Mouse (Mus musculus): Measurements from ENCODE around the gene App. TPM values are rescaled to one million over a fixed set of nuclear protein-coding genes. Genes with fewer than 3 reads are reported as not detected.

Gene App
- polyA plus RNA-seq, 1 experiment, result 107 TPM

DNA sequence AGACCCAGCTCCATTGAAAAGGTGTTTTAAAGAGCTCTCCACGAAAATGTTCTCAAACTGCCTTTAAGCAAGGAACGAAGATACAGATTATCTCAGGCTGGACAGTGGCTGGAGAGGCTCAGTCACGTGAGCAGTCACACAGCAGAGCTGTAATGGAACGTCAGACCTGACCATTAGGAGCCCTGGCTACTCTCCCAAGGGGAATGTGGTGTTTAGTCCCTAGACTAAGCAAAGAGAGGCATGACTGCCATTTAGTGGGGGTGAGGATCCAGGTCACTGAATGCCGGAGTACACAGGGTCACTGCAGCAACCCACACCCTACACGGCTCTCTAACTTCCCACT is 199.4 kb downstream of the App start:
- Histone ChIP-seq H3K79me3 (ENCODE audit: low read depth) (no peaks in the 10 kb centered on the region), H3K4me3 (ENCODE audit: insufficient read depth, poor library complexity, severe bottlenecking) (no peak overlapping the region), H3K36me3 (ENCODE audit: control insufficient read depth, insufficient read depth) (peaks cover 31% of the 10 kb centered on the region), H3K79me2 (ENCODE audit: control insufficient read depth, insufficient read depth) (no peaks in the 10 kb centered on the region), H3K27me3 (ENCODE audit: control insufficient read depth, insufficient read depth, insufficient read length) (no peaks in the 10 kb centered on the region), H3ac (ENCODE audit: control insufficient read depth, insufficient read length, low read depth) (no peak overlapping the region)
- TF ChIP-seq MAX (IDR thresholded peaks at IDR 0.05), result no peak
- TF ChIP-seq MYOG (IDR thresholded peaks at IDR 0.05; ENCODE audit: control insufficient read depth, extremely low read depth, insufficient read length), result no peak
- no peak for TF ChIP-seq FOSL1 (IDR thresholded peaks at IDR 0.05; ENCODE audit: insufficient read depth, low read length, poor library complexity, severe bottlenecking)
- TF ChIP-seq CTCF (IDR thresholded peaks at IDR 0.05; ENCODE audit: control insufficient read depth, insufficient read depth, insufficient read length), result no peak
- TF ChIP-seq MYOD1 (IDR thresholded peaks at IDR 0.05; ENCODE audit: control insufficient read depth, insufficient read length, low read depth), result no peak
- no peak for TF ChIP-seq USF1 (IDR thresholded peaks at IDR 0.05; ENCODE audit: low read depth)
- TF ChIP-seq CEBPB (IDR thresholded peaks at IDR 0.05; ENCODE audit: low read depth), result no peak

GRCm38 (mm10) chr16:84973446-84974175 is 200.0 kb downstream of the App start:
- peaks cover 31% of the 10 kb centered on the region for H3K36me3 ChIP-seq (ENCODE audit: control insufficient read depth, insufficient read depth)

DNA sequence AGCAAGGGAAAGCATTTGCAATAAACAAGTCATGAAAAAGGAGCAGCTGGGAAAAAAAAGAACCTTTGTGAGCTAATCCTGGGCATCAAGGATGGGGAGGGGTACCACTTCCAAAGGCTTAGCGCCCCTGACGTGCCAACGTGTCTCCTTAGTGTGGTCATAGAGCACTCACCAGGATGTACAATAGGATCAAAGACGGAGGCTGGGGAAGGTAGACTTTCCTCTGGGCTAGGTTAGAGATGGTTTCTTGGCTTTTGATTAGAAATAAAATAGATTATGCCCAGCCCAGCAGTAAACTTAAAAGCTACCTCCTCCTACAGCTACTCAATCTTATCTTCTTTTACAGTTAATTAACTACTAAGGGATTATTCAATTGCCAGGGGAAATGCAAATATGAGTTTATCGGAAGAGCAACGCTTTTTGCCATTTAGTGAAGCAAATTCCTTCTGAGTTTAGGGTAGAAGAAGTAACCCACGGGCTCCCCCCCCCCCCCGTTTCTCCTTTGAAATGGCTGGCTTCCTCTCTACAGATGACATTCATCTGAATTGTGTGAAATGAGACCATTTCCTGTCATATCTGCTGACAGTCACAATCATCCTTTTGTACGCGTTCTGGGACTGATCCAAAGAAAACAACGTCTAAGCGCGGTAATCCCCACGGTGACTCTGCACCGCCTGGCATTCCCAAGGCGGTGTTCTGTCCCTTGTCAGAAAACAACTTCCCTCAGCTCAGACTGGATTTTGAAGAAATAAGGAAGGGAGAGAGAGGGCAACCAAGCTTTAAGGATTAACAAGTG is 201.8 kb downstream of the App start:
- no peak overlapping the region for H3K4me3 ChIP-seq (ENCODE audit: insufficient read depth, poor library complexity, severe bottlenecking)
- H3K27me3 ChIP-seq (ENCODE audit: control insufficient read depth, insufficient read depth, insufficient read length), result no peaks in the 10 kb centered on the region
- no peak overlapping the region for H3ac ChIP-seq (ENCODE audit: control insufficient read depth, insufficient read length, low read depth)

More at GRCm38 (mm10) chr16:84973446-84974175, 200.0 kb downstream of the App start:
- Histone ChIP-seq H3K27me3 (ENCODE audit: control insufficient read depth, insufficient read depth, insufficient read length) (no peaks in the 10 kb centered on the region), H3K79me3 (ENCODE audit: low read depth) (no peaks in the 10 kb centered on the region), H3K79me2 (ENCODE audit: control insufficient read depth, insufficient read depth) (no peaks in the 10 kb centered on the region), H3ac (ENCODE audit: control insufficient read depth, insufficient read length, low read depth) (no peak overlapping the region), H3K4me3 (ENCODE audit: insufficient read depth, poor library complexity, severe bottlenecking) (no peak overlapping the region)
- no peak for TF ChIP-seq USF1 (IDR thresholded peaks at IDR 0.05; ENCODE audit: low read depth)
- TF ChIP-seq CTCF (IDR thresholded peaks at IDR 0.05; ENCODE audit: control insufficient read depth, insufficient read depth, insufficient read length), result no peak
- TF ChIP-seq MYOD1 (IDR thresholded peaks at IDR 0.05; ENCODE audit: control insufficient read depth, insufficient read length, low read depth), result no peak
- TF ChIP-seq MYOG (IDR thresholded peaks at IDR 0.05; ENCODE audit: control insufficient read depth, extremely low read depth, insufficient read length), result no peak
- no peak for TF ChIP-seq MAX (IDR thresholded peaks at IDR 0.05)
- no peak for TF ChIP-seq CEBPB (IDR thresholded peaks at IDR 0.05; ENCODE audit: low read depth)
- TF ChIP-seq FOSL1 (IDR thresholded peaks at IDR 0.05; ENCODE audit: insufficient read depth, low read length, poor library complexity, severe bottlenecking), result no peak

GRCm38 (mm10) chr16:84969026-84969425 is 204.5 kb downstream of the App start:
- no peaks in the 10 kb centered on the region for H3K27me3 ChIP-seq (ENCODE audit: control insufficient read depth, insufficient read depth, insufficient read length)
- TF ChIP-seq FOSL1 (IDR thresholded peaks at IDR 0.05; ENCODE audit: insufficient read depth, low read length, poor library complexity, severe bottlenecking) (no peak), CTCF (IDR thresholded peaks at IDR 0.05; ENCODE audit: control insufficient read depth, insufficient read depth, insufficient read length) (no peak), MYOG (IDR thresholded peaks at IDR 0.05; ENCODE audit: control insufficient read depth, extremely low read depth, insufficient read length) (no peak)
- no peak overlapping the region for H3K4me3 ChIP-seq (ENCODE audit: insufficient read depth, poor library complexity, severe bottlenecking)
- no peaks in the 10 kb centered on the region for H3K79me3 ChIP-seq (ENCODE audit: low read depth)
- H3ac ChIP-seq (ENCODE audit: control insufficient read depth, insufficient read length, low read depth), result no peak overlapping the region
- peaks cover 30% of the 10 kb centered on the region for H3K36me3 ChIP-seq (ENCODE audit: control insufficient read depth, insufficient read depth)
- no peaks in the 10 kb centered on the region for H3K79me2 ChIP-seq (ENCODE audit: control insufficient read depth, insufficient read depth)

More for the DNA sequence above, 201.8 kb downstream of the App start:
- H3K79me3 ChIP-seq (ENCODE audit: low read depth), result no peaks in the 10 kb centered on the region
- H3K79me2 ChIP-seq (ENCODE audit: control insufficient read depth, insufficient read depth), result no peaks in the 10 kb centered on the region
- H3K36me3 ChIP-seq (ENCODE audit: control insufficient read depth, insufficient read depth), result peaks cover 29% of the 10 kb centered on the region
- TF ChIP-seq FOSL1 (IDR thresholded peaks at IDR 0.05; ENCODE audit: insufficient read depth, low read length, poor library complexity, severe bottlenecking) (no peak), MYOG (IDR thresholded peaks at IDR 0.05; ENCODE audit: control insufficient read depth, extremely low read depth, insufficient read length) (no peak), CTCF (IDR thresholded peaks at IDR 0.05; ENCODE audit: control insufficient read depth, insufficient read depth, insufficient read length) (no peak), MAX (IDR thresholded peaks at IDR 0.05) (no peak), USF1 (IDR thresholded peaks at IDR 0.05; ENCODE audit: low read depth) (no peak), CEBPB (IDR thresholded peaks at IDR 0.05; ENCODE audit: low read depth) (no peak), MYOD1 (IDR thresholded peaks at IDR 0.05; ENCODE audit: control insufficient read depth, insufficient read length, low read depth) (no peak)

GRCm38 (mm10) chr16:84966983-84967382 is 206.6 kb downstream of the App start:
- Histone ChIP-seq H3ac (ENCODE audit: control insufficient read depth, insufficient read length, low read depth) (no peak overlapping the region), H3K4me3 (ENCODE audit: insufficient read depth, poor library complexity, severe bottlenecking) (no peak overlapping the region), H3K27me3 (ENCODE audit: control insufficient read depth, insufficient read depth, insufficient read length) (no peaks in the 10 kb centered on the region), H3K79me3 (ENCODE audit: low read depth) (no peaks in the 10 kb centered on the region), H3K36me3 (ENCODE audit: control insufficient read depth, insufficient read depth) (peaks cover 32% of the 10 kb centered on the region), H3K79me2 (ENCODE audit: control insufficient read depth, insufficient read depth) (no peaks in the 10 kb centered on the region)
- TF ChIP-seq CEBPB (IDR thresholded peaks at IDR 0.05; ENCODE audit: low read depth), result no peak

Data from C2C12 (cell line).